Mouse (Mus musculus) liver, postnatal 0 days (tissue): ENCODE data around the gene Irx1.

Experiments used
- CTCF ChIP-seq: sonication (generic); IDR thresholded peaks from 2 replicates; pipeline ENCODE4 v1.5.1; 2016; ENCODE audit warnings: antibody characterized with exemption, low read depth
- EP300 ChIP-seq: IDR thresholded peaks from 2 replicates; pipeline ENCODE4 v1.6.1; 2016; ENCODE audit warnings: antibody characterized with exemption, low read depth, mild to moderate bottlenecking

DNA sequence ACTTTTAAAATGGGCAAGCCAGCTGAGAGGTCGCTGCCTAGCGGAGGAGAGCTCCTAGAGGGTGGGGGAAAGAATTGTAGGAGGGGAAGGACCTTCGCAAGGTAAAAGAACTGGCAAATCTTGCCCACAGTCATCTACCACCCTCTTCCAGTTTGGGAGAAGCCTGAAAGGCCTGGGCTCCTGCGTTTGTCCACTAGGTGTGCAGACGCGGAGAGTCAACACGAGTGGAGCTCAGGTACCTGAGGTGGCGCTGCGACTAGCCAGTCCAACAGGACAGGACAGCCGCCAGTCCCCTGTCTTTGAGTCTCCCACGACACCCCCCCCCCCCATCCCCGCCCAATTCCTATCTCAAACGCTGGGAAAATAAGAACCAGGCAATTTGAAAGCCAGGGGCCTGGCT lies 843 bp upstream of the Irx1 start:
- no peak for TF ChIP-seq EP300
- TF ChIP-seq CTCF: no peak
